In genomic region chr2:133436913-133437843, GRCm38 (mm10) we compare ENCODE assay signal across 9 mouse cellular contexts.
DNase-seq lines count a peak whose midpoint lies in the region; ATAC-seq and TF ChIP-seq lines count a peak whose summit lies in the region.
"Had no signal": no experiment of that assay in that cellular context is flagged by ENCODE, and none has a peak within 500 bp of the region (broad histone marks: within the 10 kb centered on the region; RNA-seq: fewer than 3 reads in every experiment).

No protein-coding gene starts in this region.

- no peaks in the 10 kb centered on the region for H3K27me3 ChIP-seq in kidney, postnatal 0 days (ENCODE audit: insufficient read depth, low read length)
- no peaks in the 10 kb centered on the region for H3K27me3 ChIP-seq in kidney, adult 2 months (replicated peaks; ENCODE audit: control insufficient read depth, insufficient read depth, low read length)
- H3K27me3 ChIP-seq in embryonic facial prominence, embryonic 13.5 days = no peaks in the 10 kb centered on the region
- H3K27me3 ChIP-seq in intestine, embryonic 16.5 days (replicated peaks; ENCODE audit: control insufficient read depth, insufficient read depth, low read length) = no peaks in the 10 kb centered on the region
- no peaks in the 10 kb centered on the region for H3K27me3 ChIP-seq in neural tube, embryonic 13.5 days

- WGBS in kidney, postnatal 0 days = 48% methylated on average over 22 of the region's 22 CpGs
- WGBS in kidney, adult 2 months = 51% methylated on average over 22 of the region's 22 CpGs
- 28% methylated on average over 22 of the region's 22 CpGs for WGBS in embryonic facial prominence, embryonic 13.5 days
- 58% methylated on average over 22 of the region's 22 CpGs for WGBS in intestine, embryonic 16.5 days
- 57% methylated on average over 22 of the region's 22 CpGs for WGBS in neural tube, embryonic 13.5 days

- 0 out of 2 replicates have a peak, but pooled peaks have one; percentile 25 for ATAC-seq in kidney, postnatal 0 days (replicated peaks; ENCODE audit: low FRiP score, low read depth)
- ATAC-seq in embryonic facial prominence, embryonic 13.5 days (ENCODE audit: insufficient number of reproducible peaks, insufficient read depth, low FRiP score, low TSS enrichment, low read depth) = no peak
- ATAC-seq in intestine, embryonic 16.5 days = peak; percentile 52
- ATAC-seq in neural tube, embryonic 13.5 days (ENCODE audit: low read depth) = peak; percentile 67

- H3K9ac ChIP-seq in kidney, postnatal 0 days (ENCODE audit: low read depth, low read length) = no peak overlapping the region
- peak overlapping the region; percentile 58 for H3K9ac ChIP-seq in embryonic facial prominence, embryonic 13.5 days
- no peak overlapping the region for H3K9ac ChIP-seq in intestine, embryonic 16.5 days (ENCODE audit: low read depth, low read length)
- no peak overlapping the region for H3K9ac ChIP-seq in neural tube, embryonic 13.5 days

- H3K4me3 ChIP-seq in kidney, postnatal 0 days (replicated peaks; ENCODE audit: low read depth, low read length) = no peak overlapping the region
- H3K4me3 ChIP-seq in kidney, adult 2 months (ENCODE audit: insufficient read depth, low read depth, low read length) = no peak overlapping the region
- H3K4me3 ChIP-seq in embryonic facial prominence, embryonic 13.5 days = peak overlapping the region; percentile 35
- H3K4me3 ChIP-seq in intestine, embryonic 16.5 days (ENCODE audit: low read length) = no peak overlapping the region
- H3K4me3 ChIP-seq in neural tube, embryonic 13.5 days = peak overlapping the region; percentile 17

- no peak for TF ChIP-seq CTCF in kidney, postnatal 0 days (IDR thresholded peaks at IDR 0.05; ENCODE audit: low read depth)
- no peak for TF ChIP-seq CTCF in kidney, adult 2 months (conservative IDR thresholded peaks at IDR 0.05; ENCODE audit: insufficient read depth, insufficient read length, low read depth, low read length)

- no peak for TF ChIP-seq POLR2A in kidney, adult 2 months (IDR thresholded peaks at IDR 0.05; ENCODE audit: low read depth, low read length)

- H3K9me3 ChIP-seq in kidney, postnatal 0 days (replicated peaks; ENCODE audit: low read length) = no peaks in the 10 kb centered on the region
- no peaks in the 10 kb centered on the region for H3K9me3 ChIP-seq in embryonic facial prominence, embryonic 13.5 days
- H3K9me3 ChIP-seq in intestine, embryonic 16.5 days (ENCODE audit: control insufficient read depth, low read length) = no peaks in the 10 kb centered on the region
- no peaks in the 10 kb centered on the region for H3K9me3 ChIP-seq in neural tube, embryonic 13.5 days

- DNase-seq in kidney, postnatal 0 days (ENCODE audit: low spot score) = no peak
- DNase-seq in kidney, adult 2 months = no peak
- DNase-seq in urinary bladder, postnatal 25 days (ENCODE audit: low spot score) = no peak
- no peak for DNase-seq in thymus, postnatal 4 days
- DNase-seq in cerebellum, postnatal 10 days = no peak
- DNase-seq: kidney, adult 11 months had no signal

- peak overlapping the region; percentile 34 for H3K4me2 ChIP-seq in kidney, postnatal 0 days (ENCODE audit: low read length)
- peak overlapping the region; percentile 55 for H3K4me2 ChIP-seq in embryonic facial prominence, embryonic 13.5 days
- H3K4me2 ChIP-seq in intestine, embryonic 16.5 days (ENCODE audit: low read depth, low read length) = peak overlapping the region; percentile 19; the same call in 1 of the 2 replicates
- peak overlapping the region; percentile 38 for H3K4me2 ChIP-seq in neural tube, embryonic 13.5 days

- no peaks in the 10 kb centered on the region for H3K36me3 ChIP-seq in kidney, postnatal 0 days (ENCODE audit: insufficient read depth, low read length)
- H3K36me3 ChIP-seq in kidney, adult 2 months (ENCODE audit: control insufficient read depth, insufficient read depth, low read length) = no peaks in the 10 kb centered on the region
- H3K36me3 ChIP-seq in embryonic facial prominence, embryonic 13.5 days = no peaks in the 10 kb centered on the region
- H3K36me3 ChIP-seq in intestine, embryonic 16.5 days (ENCODE audit: control insufficient read depth, insufficient read depth, low read length) = no peaks in the 10 kb centered on the region
- no peaks in the 10 kb centered on the region for H3K36me3 ChIP-seq in neural tube, embryonic 13.5 days

- no peak overlapping the region for H3K27ac ChIP-seq in kidney, postnatal 0 days
- H3K27ac ChIP-seq in kidney, adult 2 months (ENCODE audit: insufficient read depth, low read depth, low read length) = no peak overlapping the region
- peak overlapping the region; percentile 74; the same call in 1 of the 2 replicates for H3K27ac ChIP-seq in embryonic facial prominence, embryonic 13.5 days
- no peak overlapping the region for H3K27ac ChIP-seq in intestine, embryonic 16.5 days (ENCODE audit: low read length)
- peak overlapping the region; percentile 29; the same call in 1 of the 2 replicates for H3K27ac ChIP-seq in neural tube, embryonic 13.5 days (replicated peaks)

- H3K4me1 ChIP-seq in kidney, postnatal 0 days (replicated peaks; ENCODE audit: insufficient read depth, low read length) = no peaks in the 10 kb centered on the region
- H3K4me1 ChIP-seq in kidney, adult 2 months (ENCODE audit: control insufficient read depth, insufficient read depth, low read length) = no peaks in the 10 kb centered on the region
- peaks cover 12% of the 10 kb centered on the region for H3K4me1 ChIP-seq in embryonic facial prominence, embryonic 13.5 days
- 0 out of 2 replicates have a peak, but pooled peaks cover 2% of the 10 kb centered on the region for H3K4me1 ChIP-seq in intestine, embryonic 16.5 days (ENCODE audit: control insufficient read depth, insufficient read depth, low read length)
- H3K4me1 ChIP-seq in neural tube, embryonic 13.5 days (replicated peaks) = peaks cover 6% of the 10 kb centered on the region

Comparison
In these comparisons a context has a peak if more than half of its experiments do, and no peak if none do; other contexts are left out.
1. H3K27ac ChIP-seq: peak in embryonic facial prominence, embryonic 13.5 days (single experiment) and neural tube, embryonic 13.5 days (single experiment); none in kidney, postnatal 0 days (single experiment), kidney, adult 2 months (single experiment) and intestine, embryonic 16.5 days (single experiment).
2. H3K4me3 ChIP-seq: peak in embryonic facial prominence, embryonic 13.5 days (single experiment) and neural tube, embryonic 13.5 days (single experiment); none in kidney, postnatal 0 days (single experiment), kidney, adult 2 months (single experiment) and intestine, embryonic 16.5 days (single experiment).
3. Peak in every context shown above with its lines, with median percentiles within 50 percentile points of each other: H3K4me2 ChIP-seq.